Comparison of ENCODE assay signal across 8 mouse cellular contexts in genomic region chr2:79256376-79256775, GRCm38 (mm10). TPM values are rescaled to one million over a fixed set of nuclear protein-coding genes. Genes with fewer than 3 reads are reported as not detected.
A peak's percentile ranks its signal among the peaks of the same experiment; 100 is the strongest.
DNase-seq lines count a peak whose midpoint lies in the region; ATAC-seq and TF ChIP-seq lines count a peak whose summit lies in the region.

No protein-coding gene starts in this region.

- no peak overlapping the region for H3K27ac ChIP-seq in kidney, postnatal 0 days
- H3K27ac ChIP-seq in embryonic facial prominence, embryonic 11.5 days (replicated peaks; ENCODE audit: low read depth, low read length) = no peak overlapping the region
- no peak overlapping the region for H3K27ac ChIP-seq in intestine, embryonic 16.5 days (ENCODE audit: low read length)
- no peak overlapping the region for H3K27ac ChIP-seq in neural tube, embryonic 12.5 days

- H3K4me3 ChIP-seq in kidney, postnatal 0 days (replicated peaks; ENCODE audit: low read depth, low read length) = peak overlapping the region; percentile 38; the same call in 1 of the 2 replicates
- H3K4me3 ChIP-seq in embryonic facial prominence, embryonic 11.5 days (ENCODE audit: low read depth, low read length) = peak overlapping the region; percentile 51
- H3K4me3 ChIP-seq in intestine, embryonic 16.5 days (ENCODE audit: low read length) = peak overlapping the region; percentile 51
- peak overlapping the region; percentile 46; the same call in 1 of the 2 replicates for H3K4me3 ChIP-seq in neural tube, embryonic 12.5 days

- peak overlapping the region; percentile 78 for H3K4me2 ChIP-seq in kidney, postnatal 0 days (ENCODE audit: low read length)
- peak overlapping the region; percentile 90 for H3K4me2 ChIP-seq in embryonic facial prominence, embryonic 11.5 days (ENCODE audit: low read depth, low read length)
- no peak overlapping the region for H3K4me2 ChIP-seq in intestine, embryonic 16.5 days (ENCODE audit: low read depth, low read length)
- peak overlapping the region; percentile 95 for H3K4me2 ChIP-seq in neural tube, embryonic 12.5 days (replicated peaks)

- no peaks in the 10 kb centered on the region for H3K27me3 ChIP-seq in kidney, postnatal 0 days (ENCODE audit: insufficient read depth, low read length)
- no peaks in the 10 kb centered on the region for H3K27me3 ChIP-seq in embryonic facial prominence, embryonic 11.5 days (ENCODE audit: control insufficient read depth, insufficient read depth, low read length)
- no peaks in the 10 kb centered on the region; the same call in 1 of the 2 replicates for H3K27me3 ChIP-seq in intestine, embryonic 16.5 days (replicated peaks; ENCODE audit: control insufficient read depth, insufficient read depth, low read length)
- H3K27me3 ChIP-seq in neural tube, embryonic 12.5 days (replicated peaks) = no peaks in the 10 kb centered on the region

- H3K9me3 ChIP-seq in kidney, postnatal 0 days (replicated peaks; ENCODE audit: low read length) = no peaks in the 10 kb centered on the region
- H3K9me3 ChIP-seq in embryonic facial prominence, embryonic 11.5 days (replicated peaks; ENCODE audit: control insufficient read depth, low read length) = no peaks in the 10 kb centered on the region
- no peaks in the 10 kb centered on the region for H3K9me3 ChIP-seq in intestine, embryonic 16.5 days (ENCODE audit: control insufficient read depth, low read length)
- H3K9me3 ChIP-seq in neural tube, embryonic 12.5 days = no peaks in the 10 kb centered on the region

- H3K4me1 ChIP-seq in kidney, postnatal 0 days (replicated peaks; ENCODE audit: insufficient read depth, low read length) = 0 out of 2 replicates have a peak, but pooled peaks cover 8% of the 10 kb centered on the region
- no peaks in the 10 kb centered on the region; the same call in 1 of the 2 replicates for H3K4me1 ChIP-seq in embryonic facial prominence, embryonic 11.5 days (ENCODE audit: control insufficient read depth, insufficient read depth, low read length)
- peaks cover 5% of the 10 kb centered on the region for H3K4me1 ChIP-seq in intestine, embryonic 16.5 days (ENCODE audit: control insufficient read depth, insufficient read depth, low read length)
- peaks cover 16% of the 10 kb centered on the region for H3K4me1 ChIP-seq in neural tube, embryonic 12.5 days

- ATAC-seq in kidney, postnatal 0 days (replicated peaks; ENCODE audit: low FRiP score, low read depth) = no peak
- ATAC-seq in embryonic facial prominence, embryonic 11.5 days (replicated peaks; ENCODE audit: insufficient number of reproducible peaks, low FRiP score, low TSS enrichment, low read depth) = no peak
- ATAC-seq in intestine, embryonic 16.5 days = no peak
- ATAC-seq in neural tube, embryonic 12.5 days (ENCODE audit: low FRiP score, low read depth) = no peak
- ATAC-seq in monocyte, adult 5-6 weeks (replicated peaks; ENCODE audit: insufficient number of reproducible peaks, low FRiP score, low TSS enrichment, poor library complexity, severe bottlenecking) = no peak

- no peak for DNase-seq in kidney, postnatal 0 days (ENCODE audit: low spot score)
- no peak for DNase-seq in kidney, adult 11 months
- DNase-seq in embryonic facial prominence, embryonic 11.5 days (ENCODE audit: low spot score) = no peak
- no peak for DNase-seq in kidney, postnatal 10 days
- no peak for DNase-seq in layer of hippocampus, adult 9-10 months (ENCODE audit: low spot score)

- no peak for TF ChIP-seq CTCF in kidney, postnatal 0 days (IDR thresholded peaks at IDR 0.05; ENCODE audit: low read depth)

- no peak overlapping the region; the same call in 1 of the 2 replicates for H3K9ac ChIP-seq in kidney, postnatal 0 days (ENCODE audit: low read depth, low read length)
- no peak overlapping the region for H3K9ac ChIP-seq in embryonic facial prominence, embryonic 11.5 days (replicated peaks; ENCODE audit: low read length)
- no peak overlapping the region for H3K9ac ChIP-seq in intestine, embryonic 16.5 days (ENCODE audit: low read depth, low read length)
- H3K9ac ChIP-seq in neural tube, embryonic 12.5 days = peak overlapping the region; percentile 53; the same call in 1 of the 2 replicates

- no peaks in the 10 kb centered on the region for H3K36me3 ChIP-seq in kidney, postnatal 0 days (ENCODE audit: insufficient read depth, low read length)
- H3K36me3 ChIP-seq in embryonic facial prominence, embryonic 11.5 days (replicated peaks; ENCODE audit: control insufficient read depth, insufficient read depth, low read depth, low read length) = no peaks in the 10 kb centered on the region
- H3K36me3 ChIP-seq in intestine, embryonic 16.5 days (ENCODE audit: control insufficient read depth, insufficient read depth, low read length) = no peaks in the 10 kb centered on the region
- no peaks in the 10 kb centered on the region for H3K36me3 ChIP-seq in neural tube, embryonic 12.5 days

- WGBS in kidney, postnatal 0 days = 79% methylated on average over 1 of the region's 1 CpGs
- 68% methylated on average over 1 of the region's 1 CpGs for WGBS in embryonic facial prominence, embryonic 11.5 days
- 77% methylated on average over 1 of the region's 1 CpGs for WGBS in intestine, embryonic 16.5 days
- 87% methylated on average over 1 of the region's 1 CpGs for WGBS in neural tube, embryonic 12.5 days

RNA-seq across cellular contexts. Expression of gene Itga4, which starts 1.1 kb away (rescaled TPM):
- 1.8 and 2.2 TPM in 2 replicates for polyA plus RNA-seq in kidney, postnatal 0 days (2015; fragmentation: Nextera tagmentation; extraction: Ambion mirVana)
- polyA plus RNA-seq in embryonic facial prominence, embryonic 11.5 days (2014; fragmentation: Nextera tagmentation; extraction: Ambion mirVana) = 6.5 and 8.4 TPM in 2 replicates
- polyA plus RNA-seq in intestine, embryonic 16.5 days (2015; fragmentation: Nextera tagmentation; extraction: Ambion mirVana) = 2.9 and 3.2 TPM in 2 replicates
- polyA plus RNA-seq in neural tube, embryonic 12.5 days (2016; fragmentation: Nextera tagmentation; extraction: Ambion mirVana) = 6.9 and 7.2 TPM in 2 replicates
- 524 to 876 TPM (median 534 TPM) in 3 replicates for total RNA-seq in monocyte, adult 5-6 weeks (2017)
